Mouse (Mus musculus) thymus, adult 2 months (tissue): Measurements from ENCODE around the gene Gm44790.

Source experiments
- CTCF ChIP-seq: fragments of 200-500 bp; IDR thresholded peaks from 2 replicates; pipeline ENCODE4 v1.5.1; 2012; ENCODE audit warnings: mild to moderate bottlenecking, control low read depth, low read length, moderate library complexity, borderline replicate concordance; ENCODE audit not compliant: control insufficient read depth, poor library complexity, insufficient read depth; ENCODE audit errors: extremely low read depth
- POLR2A ChIP-seq: fragments of 200-500 bp; IDR thresholded peaks from 2 replicates; pipeline ENCODE4 v1.6.1; 2012; ENCODE audit warnings: mild to moderate bottlenecking, low read length, control low read depth, moderate library complexity; ENCODE audit not compliant: control insufficient read depth, poor library complexity, insufficient read depth; ENCODE audit errors: extremely low read depth

DNA sequence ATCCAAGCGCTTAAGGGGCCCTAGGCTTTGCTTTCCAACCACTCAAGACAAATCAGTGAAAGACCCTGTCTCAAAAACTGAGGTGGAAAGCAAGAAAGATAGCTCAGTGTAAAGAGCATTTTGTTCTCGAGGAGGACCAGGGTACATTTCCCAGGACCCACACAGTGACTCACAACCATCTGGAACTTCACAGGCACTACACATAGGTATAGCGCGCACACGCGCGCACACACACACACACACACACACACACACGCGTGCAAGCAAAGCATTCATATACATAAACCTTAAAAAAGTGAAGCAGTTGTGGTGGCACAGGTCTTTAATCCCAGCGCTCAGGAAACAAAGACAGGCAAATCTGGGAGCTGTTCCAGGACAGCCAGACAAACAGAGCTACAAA, 15.1 kb downstream of the Gm44790 start:
- TF ChIP-seq POLR2A (no peak), CTCF (no peak)
